Mouse (Mus musculus): Measurements from ENCODE around the gene Inppl1.

- TF ChIP-seq POLR2A (IDR thresholded peaks at IDR 0.05; ENCODE audit: low read depth, low read length) (no peak), CTCF (IDR thresholded peaks at IDR 0.05; ENCODE audit: extremely low read depth, insufficient read length, insufficient replicate concordance, low read depth, low read length) (no peak)
Measured at GRCm38 (mm10) chr7:101867482-101867881, 29.5 kb upstream of the Inppl1 start.

Measured in small intestine, adult 2 months (tissue).